In the genomic region with DNA sequence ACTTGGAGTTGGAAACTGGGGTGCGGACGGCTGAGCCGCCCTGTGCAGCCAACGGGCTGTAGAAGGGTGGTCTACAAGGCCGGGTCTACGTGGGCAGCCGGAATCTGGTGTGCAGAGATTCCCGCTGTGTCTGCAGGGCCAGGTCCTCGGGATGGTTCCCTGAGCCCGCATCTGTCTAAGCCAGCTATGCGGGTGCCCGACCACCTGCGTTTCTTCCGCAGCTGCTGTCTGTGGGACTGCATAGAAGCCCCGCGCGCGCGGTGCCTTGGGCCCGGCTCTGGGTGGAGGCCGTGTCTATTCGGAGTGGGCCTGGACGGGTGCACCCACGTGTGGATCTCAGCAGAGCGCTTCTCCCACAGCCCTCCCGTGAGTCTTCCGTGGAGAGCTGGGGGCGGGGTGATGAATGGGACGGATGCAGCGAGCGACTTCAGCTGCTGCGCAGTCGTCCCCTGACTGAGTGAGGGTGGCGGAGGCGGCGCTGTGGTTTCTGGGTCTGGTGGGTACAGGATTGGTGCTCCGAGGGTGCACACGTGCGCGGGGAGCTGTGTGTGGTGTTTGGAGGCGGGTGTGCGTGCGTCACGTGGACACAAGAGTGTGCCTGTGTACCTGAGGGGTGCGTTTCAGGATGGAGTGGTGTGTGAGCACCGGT, we compare ENCODE assay signal across 8 mouse cellular contexts. TPM values are rescaled to one million over a fixed set of nuclear protein-coding genes. Genes with fewer than 3 reads are reported as not detected.
DNase-seq lines count a peak whose midpoint lies in the region; ATAC-seq lines count a peak whose summit lies in the region.

No protein-coding gene starts in this region.

- ATAC-seq in activated CD4-positive, CD25-positive, alpha-beta regulatory T cell, adult 4 months = peak; percentile 77

- peak; percentile 85 to 88 for DNase-seq in CD8-positive naive resting alpha-beta T cell, adult 2 months (ENCODE audit: low read depth in 2 of 2, low spot score in 2 of 2)
- peak; percentile 30 for DNase-seq in embryo, embryonic 9.5 days (ENCODE audit: extremely low spot score)
- DNase-seq in heart, postnatal 4 days = peak; percentile 30
- peak; percentile 78 to 82 for DNase-seq in layer of hippocampus, postnatal 36 days
- DNase-seq in lung, postnatal 10 days = peak; percentile 62
- peak; percentile 84 to 89 for DNase-seq in right cerebral cortex, adult 2 months (ENCODE audit: low spot score in 2 of 2)
- DNase-seq in c-Kit-positive CD71-positive TER-119-positive erythroid progenitor cells, embryonic 14.5 days (ENCODE audit: low spot score) = no peak

RNA-seq across cellular contexts. Expression of a gene that starts 0.5 kb away (rescaled TPM):
- 1 to 10 TPM; 2.4 to 2.6 TPM for polyA plus RNA-seq in activated CD4-positive, CD25-positive, alpha-beta regulatory T cell, adult 4 months (2017; shearing (Covaris generic))
- under 1 TPM; 0.81 to 0.97 TPM for total RNA-seq in heart, postnatal 4 days (2021)
- total RNA-seq in layer of hippocampus, postnatal 36 days (2021) = 100 to 1,000 TPM; 157 to 161 TPM

RNA-seq across cellular contexts. Expression of a gene that starts 20.4 kb away (rescaled TPM):
- under 1 TPM in 1 of 2 experiments, not detected in 1; 0.42 TPM for polyA plus RNA-seq in activated CD4-positive, CD25-positive, alpha-beta regulatory T cell, adult 4 months (2017; shearing (Covaris generic))
- total RNA-seq in heart, postnatal 4 days (2021) = under 1 TPM; 0.71 to 0.77 TPM
- total RNA-seq in layer of hippocampus, postnatal 36 days (2021) = under 1 TPM; 0.46 to 0.62 TPM

RNA-seq across cellular contexts. Expression of a gene that starts 28.3 kb away (rescaled TPM):
- 10 to 100 TPM; 14.3 to 16.8 TPM for polyA plus RNA-seq in activated CD4-positive, CD25-positive, alpha-beta regulatory T cell, adult 4 months (2017; shearing (Covaris generic))
- total RNA-seq in heart, postnatal 4 days (2021) = 10 to 100 TPM; 12.0 to 12.2 TPM
- total RNA-seq in layer of hippocampus, postnatal 36 days (2021) = 10 to 100 TPM; 10.3 to 10.9 TPM

RNA-seq across cellular contexts. Expression of a gene that starts 58.3 kb away (rescaled TPM):
- 10 to 100 TPM; 66.1 to 93.0 TPM for polyA plus RNA-seq in activated CD4-positive, CD25-positive, alpha-beta regulatory T cell, adult 4 months (2017; shearing (Covaris generic))
- total RNA-seq in heart, postnatal 4 days (2021) = 10 to 100 TPM in 1 of 2 experiments, 1 to 10 TPM in 1; 8.3 to 12.0 TPM
- 1 to 10 TPM; 4.3 to 5.7 TPM for total RNA-seq in layer of hippocampus, postnatal 36 days (2021)

Comparison
In these comparisons a context has a peak if more than half of its experiments do, and no peak if none do; other contexts are left out.
1. RNA of a gene that starts 0.5 kb away (total RNA-seq): 157 to 161 TPM in layer of hippocampus, postnatal 36 days; 0.81 to 0.97 TPM in heart, postnatal 4 days; every median in the first group is over 10 times any median in the second.